ENCODE assay signal across 29 mouse cellular contexts in genomic region chr6:55879356-55879960, GRCm38 (mm10). TPM values are rescaled to one million over a fixed set of nuclear protein-coding genes. Genes with fewer than 3 reads are reported as not detected.
A peak's percentile ranks its signal among the peaks of the same experiment; 100 is the strongest.
DNase-seq lines count a peak whose midpoint lies in the region; ATAC-seq and TF ChIP-seq lines count a peak whose summit lies in the region.
"Had no signal": no experiment of that assay in that cellular context is flagged by ENCODE, and none has a peak within 500 bp of the region (broad histone marks: within the 10 kb centered on the region; RNA-seq: fewer than 3 reads in every experiment).

No protein-coding gene starts in this region.

- H3K27me3 ChIP-seq in embryonic facial prominence, embryonic 14.5 days (replicated peaks; ENCODE audit: control insufficient read depth, insufficient read depth, low read length), result no peaks in the 10 kb centered on the region
- H3K27me3 ChIP-seq in embryonic facial prominence, embryonic 10.5 days (replicated peaks; ENCODE audit: low read depth, poor library complexity, severe bottlenecking), result no peaks in the 10 kb centered on the region
- H3K27me3 ChIP-seq in embryonic facial prominence, embryonic 15.5 days, result no peaks in the 10 kb centered on the region
- H3K27me3 ChIP-seq: hindbrain, embryonic 12.5 days; kidney, embryonic 15.5 days; neural tube, embryonic 13.5 days had no signal

- no peak overlapping the region for H3K4me2 ChIP-seq in embryonic facial prominence, embryonic 14.5 days (ENCODE audit: low read depth, low read length)
- H3K4me2 ChIP-seq in embryonic facial prominence, embryonic 15.5 days (replicated peaks), result no peak overlapping the region
- H3K4me2 ChIP-seq: hindbrain, embryonic 12.5 days; kidney, embryonic 15.5 days; neural tube, embryonic 13.5 days had no signal

- H3K4me1 ChIP-seq in embryonic facial prominence, embryonic 14.5 days (ENCODE audit: control insufficient read depth, insufficient read depth, low read length), result peaks cover 13% of the 10 kb centered on the region; the same call in 1 of the 2 replicates
- H3K4me1 ChIP-seq in embryonic facial prominence, embryonic 10.5 days, result peaks cover 23% of the 10 kb centered on the region
- peaks cover 10% of the 10 kb centered on the region; the same call in 1 of the 2 replicates for H3K4me1 ChIP-seq in embryonic facial prominence, embryonic 15.5 days
- H3K4me1 ChIP-seq: kidney, embryonic 15.5 days; neural tube, embryonic 13.5 days had no signal

- no peak for TF ChIP-seq CTCF in layer of hippocampus, adult 2 months (conservative IDR thresholded peaks at IDR 0.05)

- H3K9me3 ChIP-seq in embryonic facial prominence, embryonic 14.5 days (ENCODE audit: control insufficient read depth, low read length), result no peaks in the 10 kb centered on the region
- H3K9me3 ChIP-seq in embryonic facial prominence, embryonic 10.5 days, result no peaks in the 10 kb centered on the region
- H3K9me3 ChIP-seq in embryonic facial prominence, embryonic 15.5 days (replicated peaks), result no peaks in the 10 kb centered on the region
- H3K9me3 ChIP-seq: hindbrain, embryonic 12.5 days; kidney, embryonic 15.5 days; midbrain, embryonic 10.5 days; neural tube, embryonic 13.5 days had no signal

- H3K4me3 ChIP-seq in embryonic facial prominence, embryonic 14.5 days (ENCODE audit: low read depth, low read length), result no peak overlapping the region
- no peak overlapping the region for H3K4me3 ChIP-seq in embryonic facial prominence, embryonic 10.5 days
- H3K4me3 ChIP-seq in layer of hippocampus, adult 2 months, result no peak overlapping the region
- no peak overlapping the region for H3K4me3 ChIP-seq in embryonic facial prominence, embryonic 15.5 days (replicated peaks)
- H3K4me3 ChIP-seq: hindbrain, embryonic 12.5 days; kidney, embryonic 15.5 days; midbrain, embryonic 10.5 days; myocyte; neural tube, embryonic 13.5 days had no signal

- no peak for ATAC-seq in embryonic facial prominence, embryonic 14.5 days (ENCODE audit: low read depth)
- 0 out of 2 replicates have a peak, but pooled peaks have one; percentile 43 for ATAC-seq in embryonic facial prominence, embryonic 15.5 days (ENCODE audit: insufficient number of reproducible peaks, low FRiP score, low TSS enrichment, low read depth)
- ATAC-seq: lung, postnatal 0 days; midbrain, embryonic 16.5 days had no signal

- WGBS in embryonic facial prominence, embryonic 14.5 days, result 28% methylated on average over 5 of the region's 5 CpGs
- 50% methylated on average over 5 of the region's 5 CpGs for WGBS in embryonic facial prominence, embryonic 10.5 days
- 25% methylated on average over 5 of the region's 5 CpGs for WGBS in embryonic facial prominence, embryonic 15.5 days

- no peaks in the 10 kb centered on the region for H3K36me3 ChIP-seq in embryonic facial prominence, embryonic 14.5 days (ENCODE audit: control insufficient read depth, insufficient read depth, low read length)
- H3K36me3 ChIP-seq in embryonic facial prominence, embryonic 10.5 days (replicated peaks), result no peaks in the 10 kb centered on the region
- no peaks in the 10 kb centered on the region for H3K36me3 ChIP-seq in embryonic facial prominence, embryonic 15.5 days
- H3K36me3 ChIP-seq: hindbrain, embryonic 12.5 days; kidney, embryonic 15.5 days; midbrain, embryonic 10.5 days; neural tube, embryonic 13.5 days had no signal

- no peak overlapping the region for H3K27ac ChIP-seq in embryonic facial prominence, embryonic 14.5 days (replicated peaks; ENCODE audit: low read depth, low read length)
- H3K27ac ChIP-seq in embryonic facial prominence, embryonic 10.5 days (replicated peaks), result no peak overlapping the region
- peak overlapping the region; percentile 71 for H3K27ac ChIP-seq in layer of hippocampus, adult 2 months
- H3K27ac ChIP-seq in embryonic facial prominence, embryonic 15.5 days (replicated peaks), result 0 out of 2 replicates have a peak overlapping the region, but pooled peaks have one; percentile 9
- H3K27ac ChIP-seq: hindbrain, embryonic 12.5 days; kidney, embryonic 15.5 days; midbrain, embryonic 10.5 days; neural tube, embryonic 13.5 days had no signal

- peak; percentile 53 for DNase-seq in embryonic facial prominence, embryonic 14.5 days (ENCODE audit: low spot score)
- DNase-seq in embryonic facial prominence, embryonic 10.5 days (ENCODE audit: low spot score), result no peak
- peak in 1 of 2 experiments; percentile 30 for DNase-seq in layer of hippocampus, adult 2 months (ENCODE audit: low spot score in 2 of 2)
- no peak for DNase-seq in layer of hippocampus, postnatal 36 days
- DNase-seq in brain, adult 2 months (ENCODE audit: low read depth, low spot score), result peak; percentile 61
- DNase-seq in thymus, postnatal 14 days, result no peak
- DNase-seq in adrenal gland, postnatal 14 days, result no peak
- DNase-seq: adrenal gland, postnatal 10 days; gastrocnemius, postnatal 36 days; kidney, adult 11 months; spleen, adult 18-20 months; thymus, postnatal 25 days had no signal

- H3K9ac ChIP-seq in embryonic facial prominence, embryonic 14.5 days (ENCODE audit: low read depth, low read length), result no peak overlapping the region
- H3K9ac ChIP-seq in embryonic facial prominence, embryonic 15.5 days, result no peak overlapping the region
- H3K9ac ChIP-seq: hindbrain, embryonic 12.5 days; kidney, embryonic 15.5 days; neural tube, embryonic 13.5 days had no signal

RNA-seq across cellular contexts. Expression of gene Itprid1, which starts 42.8 kb away (rescaled TPM):
- 0.49 and 0.50 TPM in 2 replicates for polyA plus RNA-seq in embryonic facial prominence, embryonic 14.5 days (2014; fragmentation: Nextera tagmentation; extraction: Ambion mirVana)
- 0.19 TPM in 1 of 2 replicates, not detected in the other for polyA plus RNA-seq in embryonic facial prominence, embryonic 10.5 days (2016; fragmentation: Nextera tagmentation; extraction: Ambion mirVana)
- 1 to 10 TPM in 1 of 2 experiments, under 1 TPM in 1; 1.00 to 1.0 TPM for total RNA-seq in layer of hippocampus, adult 2 months (2021)
- 1 to 10 TPM; 1.3 TPM for total RNA-seq in layer of hippocampus, postnatal 36 days (2021)
- 0.83 and 0.98 TPM in 2 replicates for polyA plus RNA-seq in embryonic facial prominence, embryonic 15.5 days (2015; fragmentation: Nextera tagmentation; extraction: Ambion mirVana)
- total RNA-seq in adrenal gland, postnatal 14 days (2021), result 0.11 and 0.26 TPM in 2 replicates
- total RNA-seq: gastrocnemius, adult 18-20 months; gastrocnemius, postnatal 36 days; heart, adult 8-10 months; heart, postnatal 25 days; liver, adult 2 months; MEL had no signal
- polyA plus RNA-seq: C2C12; heart, embryonic 14.5 days; limb, embryonic 11.5 days; liver, adult 2 months; liver, embryonic 16.5 days; midbrain, embryonic 10.5 days; myocyte; neural tube, embryonic 13.5 days had no signal

Comparison
In these comparisons a context has a peak if more than half of its experiments do, and no peak if none do; other contexts are left out.
1. DNase-seq: peak in embryonic facial prominence, embryonic 14.5 days (single experiment) and brain, adult 2 months (single experiment); none in embryonic facial prominence, embryonic 10.5 days (single experiment), layer of hippocampus, postnatal 36 days (0 of 2), thymus, postnatal 14 days (single experiment) and adrenal gland, postnatal 14 days (single experiment).
2. H3K27ac ChIP-seq: peak in layer of hippocampus, adult 2 months (single experiment) and embryonic facial prominence, embryonic 15.5 days (single experiment); none in embryonic facial prominence, embryonic 14.5 days (single experiment) and embryonic facial prominence, embryonic 10.5 days (single experiment).